ENCODE assay signal across 8 mouse cellular contexts in genomic region chr5:92897766-92898745, GRCm38 (mm10).
DNase-seq lines count a peak whose midpoint lies in the region; ATAC-seq and TF ChIP-seq lines count a peak whose summit lies in the region.

No protein-coding gene starts in this region.

- no peak overlapping the region for H3K27ac ChIP-seq in bone marrow macrophage, adult 2 months (ENCODE audit: insufficient read depth, low read depth, low read length)
- peak overlapping the region; percentile 92 for H3K27ac ChIP-seq in embryonic facial prominence, embryonic 10.5 days (replicated peaks)
- peak overlapping the region; percentile 57; the same call in 1 of the 2 replicates for H3K27ac ChIP-seq in kidney, adult 2 months (ENCODE audit: insufficient read depth, low read depth, low read length)
- peak overlapping the region; percentile 83 for H3K27ac ChIP-seq in limb, embryonic 12.5 days
- H3K27ac ChIP-seq in midbrain, embryonic 12.5 days (replicated peaks): peak overlapping the region; percentile 87

- H3K9ac ChIP-seq in limb, embryonic 12.5 days (replicated peaks): peak overlapping the region; percentile 81
- H3K9ac ChIP-seq in midbrain, embryonic 12.5 days (replicated peaks): peak overlapping the region; percentile 84

- under 1% methylated on average over 96 of the region's 96 CpGs for WGBS in embryonic facial prominence, embryonic 10.5 days
- WGBS in kidney, adult 2 months: 3% methylated on average over 96 of the region's 96 CpGs
- WGBS in limb, embryonic 12.5 days: under 1% methylated on average over 94 of the region's 96 CpGs
- WGBS in midbrain, embryonic 12.5 days: under 1% methylated on average over 75 of the region's 96 CpGs

- no peaks in the 10 kb centered on the region for H3K4me1 ChIP-seq in bone marrow macrophage, adult 2 months (ENCODE audit: control insufficient read depth, insufficient read depth, low read length)
- H3K4me1 ChIP-seq in embryonic facial prominence, embryonic 10.5 days: peaks cover 68% of the 10 kb centered on the region
- H3K4me1 ChIP-seq in kidney, adult 2 months (ENCODE audit: control insufficient read depth, insufficient read depth, low read length): peaks cover 14% of the 10 kb centered on the region
- peaks cover 41% of the 10 kb centered on the region for H3K4me1 ChIP-seq in limb, embryonic 12.5 days (replicated peaks)
- peaks cover 56% of the 10 kb centered on the region for H3K4me1 ChIP-seq in midbrain, embryonic 12.5 days

- peak overlapping the region; percentile 45 for H3K4me3 ChIP-seq in bone marrow macrophage, adult 2 months (ENCODE audit: insufficient read depth, low read length)
- peak overlapping the region; percentile 83 for H3K4me3 ChIP-seq in embryonic facial prominence, embryonic 10.5 days
- peak overlapping the region; percentile 53 for H3K4me3 ChIP-seq in kidney, adult 2 months (ENCODE audit: insufficient read depth, low read depth, low read length)
- H3K4me3 ChIP-seq in limb, embryonic 12.5 days (replicated peaks): peak overlapping the region; percentile 78
- H3K4me3 ChIP-seq in midbrain, embryonic 12.5 days: peak overlapping the region; percentile 79

- no peaks in the 10 kb centered on the region for H3K36me3 ChIP-seq in embryonic facial prominence, embryonic 10.5 days (replicated peaks)
- H3K36me3 ChIP-seq in kidney, adult 2 months (ENCODE audit: control insufficient read depth, insufficient read depth, low read length): no peaks in the 10 kb centered on the region
- H3K36me3 ChIP-seq in limb, embryonic 12.5 days: no peaks in the 10 kb centered on the region
- H3K36me3 ChIP-seq in midbrain, embryonic 12.5 days: no peaks in the 10 kb centered on the region

- no peaks in the 10 kb centered on the region for H3K9me3 ChIP-seq in embryonic facial prominence, embryonic 10.5 days
- H3K9me3 ChIP-seq in limb, embryonic 12.5 days: no peaks in the 10 kb centered on the region
- H3K9me3 ChIP-seq in midbrain, embryonic 12.5 days: no peaks in the 10 kb centered on the region

- peak overlapping the region; percentile 95 for H3K4me2 ChIP-seq in limb, embryonic 12.5 days
- peak overlapping the region; percentile 91 for H3K4me2 ChIP-seq in midbrain, embryonic 12.5 days (replicated peaks)

- no peak for TF ChIP-seq CTCF in bone marrow macrophage, adult 2 months (IDR thresholded peaks at IDR 0.05; ENCODE audit: low read depth, low read length)
- no peak for TF ChIP-seq CTCF in kidney, adult 2 months (conservative IDR thresholded peaks at IDR 0.05; ENCODE audit: insufficient read depth, insufficient read length, low read depth, low read length)

- peak; percentile 88 for ATAC-seq in limb, embryonic 12.5 days (ENCODE audit: insufficient number of reproducible peaks, insufficient read depth, low FRiP score, low TSS enrichment, low read depth)
- ATAC-seq in midbrain, embryonic 12.5 days (ENCODE audit: low FRiP score, low read depth): peak; percentile 95
- no peak for ATAC-seq in activated CD4-positive, CD25-positive, alpha-beta regulatory T cell, adult 4 months

- no peak for TF ChIP-seq POLR2A in bone marrow macrophage, adult 2 months (IDR thresholded peaks at IDR 0.05; ENCODE audit: borderline replicate concordance, low read depth, low read length)
- no peak for TF ChIP-seq POLR2A in kidney, adult 2 months (IDR thresholded peaks at IDR 0.05; ENCODE audit: low read depth, low read length)

- no peaks in the 10 kb centered on the region for H3K27me3 ChIP-seq in embryonic facial prominence, embryonic 10.5 days (replicated peaks; ENCODE audit: low read depth, poor library complexity, severe bottlenecking)
- H3K27me3 ChIP-seq in kidney, adult 2 months (replicated peaks; ENCODE audit: control insufficient read depth, insufficient read depth, low read length): no peaks in the 10 kb centered on the region
- H3K27me3 ChIP-seq in limb, embryonic 12.5 days: no peaks in the 10 kb centered on the region
- no peaks in the 10 kb centered on the region for H3K27me3 ChIP-seq in midbrain, embryonic 12.5 days

- peak; percentile 94 for DNase-seq in embryonic facial prominence, embryonic 10.5 days (ENCODE audit: low spot score)
- DNase-seq in heart, adult 8-10 months (ENCODE audit: low spot score): peak; percentile 69
- DNase-seq in kidney, adult 2 months: peak; percentile 82
- peak; percentile 14 to 28 for DNase-seq in spleen, postnatal 14 days (ENCODE audit: low spot score in 2 of 2)

Comparison
In these comparisons a context has a peak if more than half of its experiments do, and no peak if none do; other contexts are left out.
1. DNase-seq: peak in every context shown above with its lines; median percentile 94 in embryonic facial prominence, embryonic 10.5 days; 82 in kidney, adult 2 months; 69 in heart, adult 8-10 months; 21 in spleen, postnatal 14 days.